Mouse (Mus musculus) lung, adult 2 months (tissue): ENCODE results near the gene Rims1.

Experiments
- CTCF ChIP-seq: fragments of 200-500 bp; IDR thresholded peaks from 2 replicates; pipeline ENCODE4 v1.5.1; 2011; ENCODE audit warnings: mild to moderate bottlenecking, low read length, control low read depth; ENCODE audit not compliant: insufficient read depth
- POLR2A ChIP-seq: fragments of 200-500 bp; IDR thresholded peaks from 2 replicates; pipeline ENCODE4 v1.6.1; 2011; ENCODE audit warnings: low read depth, mild to moderate bottlenecking, control low read depth, low read length, borderline replicate concordance; ENCODE audit errors: extremely low read depth

DNA sequence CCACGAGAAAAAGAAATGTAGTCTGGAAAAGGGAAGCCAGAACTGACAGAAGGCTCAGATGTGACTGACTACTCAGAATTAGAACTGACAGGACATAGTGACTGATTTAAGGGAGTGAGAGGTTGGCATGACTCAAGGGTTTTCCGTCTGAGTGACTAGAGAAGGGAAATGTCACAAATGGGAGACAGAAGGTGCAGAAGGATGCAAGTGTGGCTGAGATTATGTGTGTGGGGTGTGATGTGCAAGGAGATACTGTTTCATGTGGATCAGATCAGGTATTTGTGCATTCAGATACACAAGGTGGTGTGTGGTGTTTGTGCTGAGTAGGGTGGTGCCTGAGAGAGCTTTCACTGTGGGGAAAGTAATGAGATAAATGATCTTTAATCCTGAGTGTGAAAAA, 96.3 kb downstream of the Rims1 start:
- no peak for TF ChIP-seq POLR2A
- no peak for TF ChIP-seq CTCF
